Mouse (Mus musculus) cerebellum, adult 2 months (tissue): ENCODE data around the gene Dppa4.

ENCODE experiments used
- CTCF ChIP-seq: fragments of 200-500 bp; IDR thresholded peaks from 2 replicates; pipeline ENCODE4 v1.5.1; 2011; ENCODE audit warnings: low read depth, mild to moderate bottlenecking, control low read depth, low read length, moderate library complexity, borderline replicate concordance; ENCODE audit not compliant: insufficient read depth
- POLR2A ChIP-seq: fragments of 200-500 bp; IDR thresholded peaks from 2 replicates; pipeline ENCODE4 v1.6.1; 2011; ENCODE audit warnings: low read length, control low read depth, borderline replicate concordance; ENCODE audit not compliant: insufficient read depth

DNA sequence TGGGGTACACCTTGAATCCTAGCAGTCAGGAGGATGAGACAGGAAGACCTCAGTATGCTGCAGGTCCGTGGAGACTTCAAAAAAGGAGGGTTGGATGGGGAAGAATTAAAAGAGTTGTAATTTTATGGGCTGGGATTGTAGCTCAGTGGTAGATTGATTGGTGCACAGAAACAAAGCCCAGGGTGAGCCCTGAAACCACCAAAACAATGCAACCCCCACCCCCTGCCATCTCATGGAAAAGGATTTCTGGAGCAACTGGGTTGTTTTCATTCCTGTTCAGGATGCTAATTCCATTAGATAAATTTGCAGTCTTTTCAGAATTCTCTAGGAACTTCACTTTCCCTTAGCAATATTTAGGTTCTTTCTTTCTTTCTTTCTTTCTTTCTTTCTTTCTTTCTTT is 732 bp upstream of the Dppa4 start:
- TF ChIP-seq POLR2A (no peak), CTCF (no peak)
